Mouse (Mus musculus): Measurements from ENCODE around the gene Gemin2. TPM values are rescaled to one million over a fixed set of nuclear protein-coding genes. Genes with fewer than 3 reads are reported as not detected.
A peak's percentile ranks its signal among the peaks of the same experiment; 100 is the strongest.
"Not testable (repeated sequence)": the region's sequence is repeated elsewhere in the genome, so short reads cannot be mapped to it uniquely, and the experiment has no call there.

The Gemin2 gene
- polyA plus RNA-seq, 1 experiment from 2014 or later = 18.2 TPM

DNA sequence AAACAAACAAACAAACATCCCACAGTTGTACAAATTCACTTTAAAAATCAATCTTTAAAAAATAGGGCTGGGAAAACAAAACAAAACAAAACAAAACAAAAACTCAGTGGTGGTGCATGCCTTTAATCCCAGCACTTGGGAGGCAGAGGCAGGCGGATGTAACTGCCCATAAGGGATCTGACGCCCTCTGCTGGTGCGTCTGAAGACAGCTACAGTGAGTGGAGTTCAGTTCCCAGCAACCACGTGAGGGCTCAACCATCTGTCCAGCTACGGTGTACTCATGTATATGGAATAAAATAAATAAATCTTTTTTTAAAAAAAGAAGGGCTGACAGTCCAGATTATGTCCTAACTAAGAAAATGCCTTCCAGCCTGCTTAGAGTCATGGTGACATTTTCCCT lies 18.9 kb downstream of the Gemin2 start:
- 72% methylated on average over 5 of the region's 5 CpGs for WGBS
- no peaks in the 10 kb centered on the region for H3K27me3 ChIP-seq
- no peak for ATAC-seq

DNA sequence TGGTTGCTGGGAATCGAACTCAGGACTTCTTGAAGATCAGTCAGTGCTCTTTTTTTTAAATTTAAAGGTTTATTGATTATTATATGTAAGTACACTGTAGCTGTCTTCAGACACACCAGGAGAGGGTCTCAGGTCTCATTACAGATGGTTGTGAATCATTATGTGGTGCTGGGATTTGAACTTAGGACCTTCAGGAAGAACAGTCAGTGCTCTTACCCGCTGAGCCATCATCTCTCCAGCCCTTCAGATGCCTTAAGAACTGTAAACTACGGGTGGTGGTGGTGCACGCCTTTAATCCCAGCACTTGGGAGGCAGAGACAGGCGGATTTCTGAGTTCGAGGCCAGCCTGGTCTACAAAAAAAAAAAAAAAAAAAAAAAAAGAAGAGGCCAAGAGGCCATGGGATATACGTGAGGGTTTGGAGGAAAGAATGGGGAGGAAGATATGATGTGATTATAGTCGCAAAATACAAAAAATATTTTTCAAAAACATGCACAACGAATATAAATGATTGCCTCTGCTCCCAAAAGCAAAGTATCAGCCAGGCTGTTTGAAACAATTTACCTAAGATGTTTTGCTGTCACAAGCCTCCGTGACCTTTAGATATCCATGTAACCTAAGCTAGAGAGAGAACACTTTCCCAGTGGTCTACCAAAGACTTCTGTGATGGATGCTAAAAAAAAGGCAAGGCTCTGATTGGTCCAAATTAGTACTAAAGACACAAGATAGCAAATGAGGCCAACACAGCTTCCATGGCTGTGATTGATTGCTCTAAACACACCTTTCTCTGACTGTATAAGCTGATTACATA lies 26.2 kb downstream of the Gemin2 start:
- H3K27ac ChIP-seq = no peak overlapping the region; the same call in 1 of the 2 replicates
- no peak for ATAC-seq
- WGBS = 69% methylated on average over 10 of the region's 10 CpGs
- no peak overlapping the region for H3K4me2 ChIP-seq (replicated peaks)
- H3K36me3 ChIP-seq = peaks cover 27% of the 10 kb centered on the region
- H3K9ac ChIP-seq (replicated peaks) = no peak overlapping the region
- no peaks in the 10 kb centered on the region for H3K27me3 ChIP-seq
- H3K9me3 ChIP-seq = no peaks in the 10 kb centered on the region
- no peak overlapping the region for H3K4me3 ChIP-seq (replicated peaks)
- H3K4me1 ChIP-seq (replicated peaks) = peaks cover 6% of the 10 kb centered on the region

More for the DNA sequence above, 18.9 kb downstream of the Gemin2 start:
- Histone ChIP-seq H3K9ac (replicated peaks) (no peak overlapping the region), H3K27ac (no peak overlapping the region), H3K4me2 (replicated peaks) (no peak overlapping the region), H3K36me3 (peaks cover 19% of the 10 kb centered on the region), H3K4me1 (replicated peaks) (no peaks in the 10 kb centered on the region), H3K9me3 (no peaks in the 10 kb centered on the region), H3K4me3 (replicated peaks) (no peak overlapping the region)

DNA sequence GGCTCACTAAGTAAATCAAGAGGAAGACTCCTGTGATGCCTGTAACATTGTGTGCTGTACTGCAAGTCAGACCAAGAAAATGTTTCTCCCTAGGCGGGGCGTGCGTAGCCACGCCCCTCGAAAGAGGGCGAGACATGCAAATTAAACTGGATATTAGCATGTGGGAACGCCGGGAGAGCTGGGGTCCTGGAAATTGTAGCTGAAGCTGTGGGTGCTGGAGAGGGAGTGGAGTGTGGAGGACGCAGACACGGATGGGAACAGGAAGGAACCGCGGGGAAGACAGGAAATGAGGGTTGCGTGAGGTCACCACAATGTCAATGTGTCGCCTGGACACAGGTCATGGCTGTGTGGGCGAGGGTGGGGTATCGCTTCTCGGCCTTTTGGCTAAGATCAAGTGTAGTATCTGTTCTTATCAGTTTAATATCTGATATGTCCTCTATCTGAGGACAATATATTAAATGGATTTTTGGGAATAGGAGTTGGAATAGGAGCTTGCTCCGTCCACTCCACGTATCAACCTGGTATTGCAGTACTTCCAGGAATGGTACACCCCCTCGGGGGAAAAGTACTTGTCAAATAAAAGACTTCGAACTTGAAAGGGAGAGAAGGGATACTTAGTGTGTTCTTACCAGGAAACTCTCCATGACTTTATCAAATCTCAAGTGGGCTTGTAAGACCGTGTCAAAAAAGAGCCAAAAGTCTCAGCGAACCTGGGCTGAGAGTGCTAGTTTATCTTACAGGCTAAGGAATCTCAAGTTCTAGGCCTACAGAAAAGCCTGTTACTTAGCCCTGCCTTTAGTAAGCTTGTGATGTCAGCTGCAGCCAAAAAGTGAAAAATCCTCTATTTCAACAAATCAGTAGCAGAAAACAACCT lies 27.0 kb downstream of the Gemin2 start:
- Histone ChIP-seq H3K36me3 (peaks cover 33% of the 10 kb centered on the region), H3K9ac (replicated peaks) (no peak overlapping the region), H3K4me1 (replicated peaks) (peaks cover 6% of the 10 kb centered on the region), H3K27me3 (no peaks in the 10 kb centered on the region), H3K4me2 (replicated peaks) (peak overlapping the region; percentile 40), H3K9me3 (no peaks in the 10 kb centered on the region), H3K27ac (peak overlapping the region; percentile 63), H3K4me3 (replicated peaks) (peak overlapping the region; percentile 10; the same call in 1 of the 2 replicates)
- peak; percentile 90 for ATAC-seq
- 4% methylated on average over 23 of the region's 23 CpGs for WGBS

DNA sequence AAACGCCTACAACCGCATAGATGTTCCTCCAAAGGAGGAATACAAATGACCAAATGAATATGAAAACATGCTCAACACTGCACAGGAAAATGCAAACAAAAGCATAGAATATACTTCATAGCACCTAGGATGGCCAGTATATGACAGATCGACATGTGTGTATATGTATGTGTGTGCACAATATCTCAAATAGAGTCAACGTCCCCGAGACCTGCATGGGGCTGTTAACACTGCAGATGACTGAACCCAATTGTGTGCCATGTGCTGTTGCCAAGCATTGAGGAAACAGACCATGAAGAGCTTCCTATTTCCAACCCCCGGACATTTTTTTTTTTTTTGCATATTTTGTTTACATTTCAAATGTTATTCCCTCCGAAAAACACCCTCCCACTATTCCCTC lies 27.7 kb downstream of the Gemin2 start:
- peak overlapping the region; percentile 7; the same call in 1 of the 2 replicates for H3K27ac ChIP-seq
- 0 out of 2 replicates have a peak, but pooled peaks have one; percentile 44 for ATAC-seq

DNA sequence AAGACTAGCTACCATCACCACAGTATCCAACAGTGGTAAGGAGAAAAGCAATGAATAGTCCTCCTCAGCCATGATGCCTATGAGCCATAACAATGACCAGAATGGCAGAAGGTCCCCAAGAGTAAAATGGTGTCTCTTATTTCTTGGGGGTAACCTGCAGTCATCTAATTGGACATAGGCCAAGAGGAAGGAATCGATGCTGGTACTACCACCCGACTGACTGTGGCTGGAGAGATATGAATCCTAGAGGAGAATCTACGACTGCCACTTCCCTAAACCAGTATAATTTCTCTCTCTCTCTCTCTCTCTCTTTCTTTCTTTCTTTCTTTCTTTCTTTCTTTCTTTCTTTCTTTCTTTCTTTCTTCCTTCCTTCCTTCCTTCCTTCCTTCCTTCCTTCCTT lies 39.3 kb downstream of the Gemin2 start:
- no peak overlapping the region for H3K27ac ChIP-seq
- no peak overlapping the region for H3K4me2 ChIP-seq (replicated peaks)
- H3K4me1 ChIP-seq (replicated peaks) = 0 out of 2 replicates have a peak, but pooled peaks cover 3% of the 10 kb centered on the region
- H3K9me3 ChIP-seq = no peaks in the 10 kb centered on the region
- no peaks in the 10 kb centered on the region for H3K27me3 ChIP-seq
- peaks cover 47% of the 10 kb centered on the region for H3K36me3 ChIP-seq
- no peak for ATAC-seq
- WGBS = 99% methylated on average over 3 of the region's 3 CpGs
- no peak overlapping the region for H3K9ac ChIP-seq (replicated peaks)
- no peak overlapping the region for H3K4me3 ChIP-seq (replicated peaks)

More for the DNA sequence above, 27.7 kb downstream of the Gemin2 start:
- Histone ChIP-seq H3K4me1 (replicated peaks) (peaks cover 6% of the 10 kb centered on the region), H3K36me3 (peaks cover 38% of the 10 kb centered on the region), H3K9ac (replicated peaks) (no peak overlapping the region), H3K4me2 (replicated peaks) (no peak overlapping the region), H3K9me3 (no peaks in the 10 kb centered on the region), H3K27me3 (no peaks in the 10 kb centered on the region), H3K4me3 (replicated peaks) (no peak overlapping the region)
- WGBS = 29% methylated on average over 7 of the region's 7 CpGs

DNA sequence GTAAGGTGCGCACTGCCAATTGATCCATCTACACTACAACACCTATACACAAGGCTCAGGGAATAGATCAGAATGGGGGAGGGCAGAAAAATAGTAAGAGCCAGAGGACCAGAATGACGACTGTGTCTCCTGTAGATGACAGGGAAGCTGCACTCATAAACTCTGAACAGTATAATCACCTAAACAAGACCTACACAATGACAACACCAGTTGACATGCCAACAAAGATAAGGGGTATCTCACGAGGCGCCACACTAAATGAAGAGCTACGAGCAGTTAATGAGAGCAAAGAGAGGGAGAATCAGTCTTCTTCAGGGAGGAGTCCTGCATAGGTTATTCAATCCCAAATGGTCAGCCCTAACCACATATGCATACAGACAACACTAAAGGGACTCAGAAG lies 40.0 kb downstream of the Gemin2 start:
- H3K27me3 ChIP-seq = no peaks in the 10 kb centered on the region
- H3K9ac ChIP-seq (replicated peaks) = no peak overlapping the region
- H3K27ac ChIP-seq = no peak overlapping the region
- ATAC-seq = no peak
- peaks cover 48% of the 10 kb centered on the region for H3K36me3 ChIP-seq
- 90% methylated on average over 5 of the region's 5 CpGs for WGBS
- H3K4me1 ChIP-seq (replicated peaks) = peaks cover 7% of the 10 kb centered on the region; the same call in 1 of the 2 replicates
- H3K9me3 ChIP-seq = no peaks in the 10 kb centered on the region
- no peak overlapping the region for H3K4me3 ChIP-seq (replicated peaks)
- H3K4me2 ChIP-seq (replicated peaks) = no peak overlapping the region

DNA sequence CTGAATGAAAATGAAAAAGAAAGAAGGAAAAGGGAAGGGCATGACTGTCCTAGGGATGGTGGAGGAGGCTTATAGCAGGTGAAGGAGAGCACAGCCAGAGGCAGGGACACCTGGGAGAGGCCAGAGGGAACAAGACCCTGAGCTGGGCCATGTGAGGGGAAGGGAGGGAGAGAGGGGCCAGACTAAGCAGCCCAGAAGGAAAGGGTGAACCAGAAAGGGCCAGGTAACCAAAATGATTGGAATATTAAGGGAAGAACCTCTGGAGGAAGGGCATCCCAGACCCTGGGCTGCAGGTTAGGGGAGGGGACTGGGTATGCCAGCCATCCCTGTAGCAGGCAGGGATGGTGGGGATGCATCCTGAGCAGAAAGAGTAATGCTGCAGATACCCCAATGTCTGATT lies 40.8 kb downstream of the Gemin2 start:
- Histone ChIP-seq H3K9ac (replicated peaks) (no peak overlapping the region), H3K36me3 (peaks cover 48% of the 10 kb centered on the region), H3K4me3 (replicated peaks) (no peak overlapping the region), H3K27me3 (no peaks in the 10 kb centered on the region), H3K27ac (no peak overlapping the region), H3K4me2 (replicated peaks) (no peak overlapping the region), H3K4me1 (replicated peaks) (peaks cover 16% of the 10 kb centered on the region), H3K9me3 (no peaks in the 10 kb centered on the region)
- no peak for ATAC-seq

DNA sequence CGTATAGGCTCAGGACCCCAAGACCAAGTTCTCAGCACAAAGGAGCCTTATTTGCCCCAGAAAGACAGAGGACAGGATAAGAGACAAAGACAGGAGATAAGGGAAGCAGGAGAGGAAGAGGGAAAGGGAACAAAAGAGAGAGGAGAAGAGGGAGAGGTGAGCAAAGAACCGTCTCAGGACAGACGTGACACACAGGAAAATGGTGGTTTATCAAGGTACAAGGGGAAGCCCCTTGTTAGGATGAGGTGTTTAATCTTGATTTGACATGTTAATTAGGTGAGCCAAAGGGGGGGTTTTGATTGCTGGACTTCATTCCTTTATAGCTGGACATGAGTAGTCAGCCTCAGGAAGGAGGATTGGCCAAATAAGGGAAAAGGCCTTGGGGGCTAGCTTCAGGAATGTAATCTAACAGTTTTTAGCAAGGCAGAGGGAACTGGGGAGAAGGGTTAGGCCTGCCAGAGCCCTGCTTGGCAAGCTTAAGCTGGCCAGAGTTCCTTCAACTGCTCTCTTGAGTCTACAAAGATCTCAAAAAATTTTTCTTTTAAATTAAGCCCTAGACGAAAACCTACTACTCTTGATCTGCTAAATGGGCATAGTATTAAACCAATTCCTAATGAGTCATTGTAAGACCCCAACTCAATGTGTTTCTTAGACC lies 42.1 kb downstream of the Gemin2 start:
- Histone ChIP-seq H3K4me3 (replicated peaks) (no peak overlapping the region), H3K36me3 (peaks cover 46% of the 10 kb centered on the region), H3K4me1 (replicated peaks) (peaks cover 29% of the 10 kb centered on the region), H3K4me2 (replicated peaks) (no peak overlapping the region), H3K9me3 (no peaks in the 10 kb centered on the region), H3K9ac (replicated peaks) (no peak overlapping the region), H3K27ac (no peak overlapping the region), H3K27me3 (no peaks in the 10 kb centered on the region)
- WGBS = 91% methylated on average over 4 of the region's 4 CpGs
- ATAC-seq = no peak

DNA sequence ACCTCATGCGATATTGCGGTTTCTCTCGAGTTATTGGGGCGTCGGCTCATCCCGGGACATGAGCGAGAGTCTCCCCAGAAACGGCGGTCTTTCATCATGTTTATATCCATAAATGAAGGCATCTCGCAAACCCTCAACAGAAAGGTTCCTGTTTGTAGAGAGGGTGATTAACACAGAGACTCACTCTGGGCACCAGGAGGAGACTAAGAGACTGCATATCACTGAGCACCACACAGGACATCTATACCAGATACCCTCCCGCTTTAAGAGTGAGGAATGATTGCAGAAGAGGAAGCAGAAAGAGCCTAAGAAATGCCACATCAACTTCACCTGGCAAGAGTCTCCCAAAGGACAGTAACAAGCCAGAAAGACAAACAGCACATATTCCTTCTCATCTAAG lies 43.0 kb downstream of the Gemin2 start:
- no peak for ATAC-seq
- no peak overlapping the region for H3K4me3 ChIP-seq (replicated peaks)
- H3K4me1 ChIP-seq (replicated peaks) = peaks cover 33% of the 10 kb centered on the region
- no peak overlapping the region for H3K27ac ChIP-seq
- H3K9me3 ChIP-seq = no peaks in the 10 kb centered on the region
- no peaks in the 10 kb centered on the region for H3K27me3 ChIP-seq
- 98% methylated on average over 11 of the region's 11 CpGs for whole genome bisulfite sequencing
- peaks cover 46% of the 10 kb centered on the region for H3K36me3 ChIP-seq
- H3K9ac ChIP-seq (replicated peaks) = no peak overlapping the region
- H3K4me2 ChIP-seq (replicated peaks) = no peak overlapping the region

DNA sequence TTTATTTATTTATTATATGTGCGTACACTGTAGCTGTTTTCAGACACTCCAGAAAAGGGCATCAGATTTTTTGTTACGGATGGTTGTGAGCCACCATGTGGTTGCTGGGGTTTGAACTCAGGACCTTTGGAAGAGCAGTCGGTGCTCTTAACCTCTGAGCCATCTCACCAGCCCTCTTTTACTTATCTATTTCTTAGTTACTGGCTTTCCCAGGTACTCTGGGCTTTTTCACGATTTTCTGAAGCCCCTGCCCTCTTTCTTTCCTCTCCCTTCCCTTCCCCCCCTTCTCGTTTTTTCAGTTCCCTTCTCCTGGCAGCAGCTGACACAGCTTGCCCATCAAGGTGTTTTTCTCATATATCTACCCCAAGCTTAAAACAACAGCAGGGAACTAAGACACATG lies 45.0 kb downstream of the Gemin2 start:
- not testable (repeated sequence) for H3K9ac ChIP-seq (replicated peaks); H3K27me3 ChIP-seq; H3K4me3 ChIP-seq (replicated peaks); H3K9me3 ChIP-seq; H3K27ac ChIP-seq; H3K4me2 ChIP-seq (replicated peaks); ATAC-seq
- 88% methylated on average over 5 of the region's 5 CpGs for WGBS
- Histone ChIP-seq H3K4me1 (replicated peaks) (peaks cover 33% of the 10 kb centered on the region), H3K36me3 (peaks cover 39% of the 10 kb centered on the region)

DNA sequence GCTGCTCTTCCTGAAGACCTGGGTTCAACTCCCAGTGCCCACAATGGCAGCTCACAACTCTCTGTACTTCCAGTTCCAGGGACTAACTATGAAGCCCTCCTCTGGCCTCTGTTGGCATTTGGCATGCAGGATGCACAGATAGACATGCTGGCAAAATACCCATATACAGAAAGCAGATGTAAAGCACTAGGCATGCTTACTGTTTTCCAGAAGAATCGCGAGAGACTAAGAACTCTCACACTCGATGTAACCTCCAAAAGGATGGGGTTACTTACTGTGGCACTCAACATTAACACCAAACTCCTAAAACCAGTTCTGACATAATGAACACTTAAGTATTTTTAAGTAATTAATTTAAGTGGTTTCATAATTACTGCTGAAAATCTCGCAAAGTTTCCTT lies 47.1 kb downstream of the Gemin2 start:
- Histone ChIP-seq H3K4me3 (replicated peaks) (peak overlapping the region; percentile 78), H3K4me1 (replicated peaks) (peaks cover 33% of the 10 kb centered on the region), H3K9me3 (no peaks in the 10 kb centered on the region), H3K36me3 (peaks cover 30% of the 10 kb centered on the region), H3K4me2 (replicated peaks) (peak overlapping the region; percentile 82), H3K27ac (peak overlapping the region; percentile 95), H3K9ac (replicated peaks) (peak overlapping the region; percentile 85), H3K27me3 (no peaks in the 10 kb centered on the region)
- no peak for ATAC-seq
- WGBS = 75% methylated on average over 4 of the region's 4 CpGs

All from midbrain, embryonic 13.5 days (tissue).